Mouse (Mus musculus): ENCODE data around the gene Pmf1. TPM values are rescaled to one million over a fixed set of nuclear protein-coding genes. Genes with fewer than 3 reads are reported as not detected.

Gene Pmf1
- polyA plus RNA-seq, 1 experiment from 2014 or later, result 30.6 TPM

- Histone ChIP-seq H3K36me3 (ENCODE audit: control insufficient read depth, insufficient read depth, low read length) (peaks cover 6% of the 10 kb centered on the region; the same call in 1 of the 2 replicates), H3K4me3 (ENCODE audit: low read length) (peak overlapping the region; percentile 72), H3K4me1 (ENCODE audit: control insufficient read depth, insufficient read depth, low read depth, low read length) (peaks cover 24% of the 10 kb centered on the region), H3K27ac (ENCODE audit: low read depth, low read length) (no peak overlapping the region), H3K27me3 (replicated peaks; ENCODE audit: control insufficient read depth, insufficient read depth, low read length) (no peaks in the 10 kb centered on the region), H3K9ac (ENCODE audit: low read depth, low read length) (peak overlapping the region; percentile 15; the same call in 1 of the 2 replicates), H3K4me2 (ENCODE audit: low read length) (peak overlapping the region; percentile 52), H3K9me3 (ENCODE audit: control insufficient read depth, low read length) (no peaks in the 10 kb centered on the region)
- no peak for ATAC-seq
- 17% methylated on average over 2 of the region's 2 CpGs for WGBS
These were observed 15.2 kb upstream of the Pmf1 start for GRCm38 (mm10) chr3:88425330-88425689.

DNA sequence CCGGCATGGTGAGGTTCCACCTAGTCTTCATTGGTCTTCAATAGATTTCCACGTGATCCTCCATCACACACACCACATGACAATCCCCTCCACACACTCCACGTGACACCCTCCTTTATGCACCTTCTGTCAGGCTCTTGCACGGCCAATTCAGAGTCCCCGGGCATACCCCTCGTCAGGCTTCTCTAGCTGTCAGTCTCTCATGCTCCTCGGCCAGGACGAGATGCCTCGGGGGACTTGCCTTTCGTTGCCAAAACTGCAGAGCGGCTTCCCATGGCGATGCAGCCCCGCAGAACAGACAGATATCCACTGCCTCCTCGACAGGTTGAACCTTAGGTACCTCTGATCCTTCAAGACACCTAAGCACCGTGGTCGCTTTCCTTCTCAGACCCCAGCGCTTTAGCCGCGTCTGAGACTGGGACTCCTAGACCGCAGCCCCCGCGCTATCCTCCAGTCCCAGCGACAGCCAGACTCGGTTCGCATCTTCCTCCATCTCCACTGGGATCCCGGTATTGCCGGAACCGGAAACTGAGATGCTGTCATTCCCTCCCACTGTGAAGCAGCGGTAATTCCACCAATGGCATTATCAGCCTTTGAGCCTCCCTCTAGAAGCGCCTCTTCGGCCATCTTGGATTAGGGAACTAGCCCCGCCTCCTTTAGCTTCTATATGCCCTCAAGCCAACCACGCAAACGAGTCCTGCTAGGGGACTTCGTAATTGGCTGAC lies 14.6 kb upstream of the Pmf1 start, which contains the start of gene Slc25a44:
Slc25a44 (minus strand) TSS at position 535 of the 725 bp plus-strand sequence.
- WGBS, result 1% methylated on average over 35 of the region's 35 CpGs
- Histone ChIP-seq H3K9ac (ENCODE audit: low read depth, low read length) (peak within 1 kb of the TSS; percentile 70), H3K4me3 (ENCODE audit: low read length) (peak within 1 kb of the TSS; percentile 72), H3K9me3 (ENCODE audit: control insufficient read depth, low read length) (no peaks in the 10 kb centered on the region), H3K27ac (ENCODE audit: low read depth, low read length) (peak within 1 kb of the TSS; percentile 76), H3K36me3 (ENCODE audit: control insufficient read depth, insufficient read depth, low read length) (peaks cover 9% of the 10 kb centered on the region; the same call in 1 of the 2 replicates), H3K27me3 (replicated peaks; ENCODE audit: control insufficient read depth, insufficient read depth, low read length) (no peaks in the 10 kb centered on the region), H3K4me2 (ENCODE audit: low read length) (peak within 1 kb of the TSS; percentile 64), H3K4me1 (ENCODE audit: control insufficient read depth, insufficient read depth, low read depth, low read length) (peaks cover 24% of the 10 kb centered on the region)
- peak; percentile 95 for ATAC-seq

DNA sequence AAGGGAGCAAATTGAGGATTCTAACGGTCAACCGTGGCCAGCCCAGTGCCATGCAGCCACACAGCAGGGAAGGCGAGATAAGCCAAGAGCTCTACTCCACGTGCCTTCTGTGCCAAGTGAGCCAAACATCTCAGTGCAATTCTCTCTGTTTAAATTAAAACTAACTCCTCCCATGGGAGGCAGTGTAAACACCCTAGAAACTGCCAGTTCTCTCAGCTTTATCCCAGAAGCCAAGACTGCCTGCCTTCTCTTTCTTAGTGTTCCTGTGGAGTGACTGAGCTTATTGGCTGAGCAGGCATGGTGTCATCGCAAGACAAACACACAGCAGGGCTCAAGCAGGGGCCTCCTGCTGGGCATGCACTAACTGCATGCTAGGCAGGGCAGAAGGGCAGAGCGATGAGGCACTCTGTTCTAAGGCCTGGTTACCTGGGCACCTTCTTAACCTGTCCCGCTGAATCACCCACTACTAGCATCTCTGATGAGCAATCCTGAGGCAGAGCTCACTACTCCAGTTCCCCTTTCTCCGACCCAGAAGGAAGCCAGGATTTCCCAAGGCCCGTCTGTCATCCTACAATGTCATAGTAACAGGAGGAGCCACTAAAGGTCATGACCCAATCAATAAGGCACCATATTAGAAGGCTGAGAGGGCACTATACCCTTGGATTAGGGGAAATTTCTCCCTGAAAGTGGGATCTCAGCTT lies 12.0 kb upstream of the Pmf1 start:
- H3K36me3 ChIP-seq (ENCODE audit: control insufficient read depth, insufficient read depth, low read length), result peaks cover 12% of the 10 kb centered on the region; the same call in 1 of the 2 replicates
- 0 out of 2 replicates have a peak, but pooled peaks have one; percentile 4 for ATAC-seq
- peak overlapping the region; percentile 6; the same call in 1 of the 2 replicates for H3K4me2 ChIP-seq (ENCODE audit: low read length)
- H3K4me3 ChIP-seq (ENCODE audit: low read length), result no peak overlapping the region
- H3K9ac ChIP-seq (ENCODE audit: low read depth, low read length), result peak overlapping the region; percentile 25; the same call in 1 of the 2 replicates
- H3K27ac ChIP-seq (ENCODE audit: low read depth, low read length), result peak overlapping the region; percentile 55
- WGBS, result 32% methylated on average over 9 of the region's 9 CpGs
- H3K27me3 ChIP-seq (replicated peaks; ENCODE audit: control insufficient read depth, insufficient read depth, low read length), result no peaks in the 10 kb centered on the region
- H3K9me3 ChIP-seq (ENCODE audit: control insufficient read depth, low read length), result no peaks in the 10 kb centered on the region
- peaks cover 24% of the 10 kb centered on the region for H3K4me1 ChIP-seq (ENCODE audit: control insufficient read depth, insufficient read depth, low read depth, low read length)

- no peak overlapping the region for H3K9ac ChIP-seq (ENCODE audit: low read depth, low read length)
- ATAC-seq, result no peak
- H3K27ac ChIP-seq (ENCODE audit: low read depth, low read length), result no peak overlapping the region
- H3K4me3 ChIP-seq (ENCODE audit: low read length), result no peak overlapping the region
- H3K4me2 ChIP-seq (ENCODE audit: low read length), result no peak overlapping the region
- H3K27me3 ChIP-seq (replicated peaks; ENCODE audit: control insufficient read depth, insufficient read depth, low read length), result no peaks in the 10 kb centered on the region
- H3K9me3 ChIP-seq (ENCODE audit: control insufficient read depth, low read length), result no peaks in the 10 kb centered on the region
- peaks cover 24% of the 10 kb centered on the region for H3K4me1 ChIP-seq (ENCODE audit: control insufficient read depth, insufficient read depth, low read depth, low read length)
- peaks cover 12% of the 10 kb centered on the region; the same call in 1 of the 2 replicates for H3K36me3 ChIP-seq (ENCODE audit: control insufficient read depth, insufficient read depth, low read length)
- 97% methylated on average over 19 of the region's 19 CpGs for WGBS
These were observed 10.6 kb upstream of the Pmf1 start for GRCm38 (mm10) chr3:88420771-88421170.

- peaks cover 12% of the 10 kb centered on the region for H3K4me1 ChIP-seq (ENCODE audit: control insufficient read depth, insufficient read depth, low read depth, low read length)
- ATAC-seq, result no peak
- no peak overlapping the region for H3K4me2 ChIP-seq (ENCODE audit: low read length)
- H3K27me3 ChIP-seq (replicated peaks; ENCODE audit: control insufficient read depth, insufficient read depth, low read length), result no peaks in the 10 kb centered on the region
- no peak overlapping the region for H3K9ac ChIP-seq (ENCODE audit: low read depth, low read length)
- peaks cover 22% of the 10 kb centered on the region; the same call in 1 of the 2 replicates for H3K36me3 ChIP-seq (ENCODE audit: control insufficient read depth, insufficient read depth, low read length)
- no peaks in the 10 kb centered on the region for H3K9me3 ChIP-seq (ENCODE audit: control insufficient read depth, low read length)
- H3K27ac ChIP-seq (ENCODE audit: low read depth, low read length), result no peak overlapping the region
- no peak overlapping the region for H3K4me3 ChIP-seq (ENCODE audit: low read length)
- 85% methylated on average over 6 of the region's 6 CpGs for WGBS
These were observed 7.9 kb upstream of the Pmf1 start for GRCm38 (mm10) chr3:88418016-88418415.

- peaks cover 24% of the 10 kb centered on the region; the same call in 1 of the 2 replicates for H3K36me3 ChIP-seq (ENCODE audit: control insufficient read depth, insufficient read depth, low read length)
- H3K4me3 ChIP-seq (ENCODE audit: low read length), result no peak overlapping the region
- no peaks in the 10 kb centered on the region for H3K9me3 ChIP-seq (ENCODE audit: control insufficient read depth, low read length)
- H3K9ac ChIP-seq (ENCODE audit: low read depth, low read length), result no peak overlapping the region
- H3K27ac ChIP-seq (ENCODE audit: low read depth, low read length), result no peak overlapping the region
- peaks cover 4% of the 10 kb centered on the region for H3K4me1 ChIP-seq (ENCODE audit: control insufficient read depth, insufficient read depth, low read depth, low read length)
- no peak overlapping the region for H3K4me2 ChIP-seq (ENCODE audit: low read length)
- H3K27me3 ChIP-seq (replicated peaks; ENCODE audit: control insufficient read depth, insufficient read depth, low read length), result no peaks in the 10 kb centered on the region
- ATAC-seq, result no peak
- WGBS, result 86% methylated on average over 4 of the region's 4 CpGs
These were observed 5.5 kb upstream of the Pmf1 start for GRCm38 (mm10) chr3:88415668-88416067.

DNA sequence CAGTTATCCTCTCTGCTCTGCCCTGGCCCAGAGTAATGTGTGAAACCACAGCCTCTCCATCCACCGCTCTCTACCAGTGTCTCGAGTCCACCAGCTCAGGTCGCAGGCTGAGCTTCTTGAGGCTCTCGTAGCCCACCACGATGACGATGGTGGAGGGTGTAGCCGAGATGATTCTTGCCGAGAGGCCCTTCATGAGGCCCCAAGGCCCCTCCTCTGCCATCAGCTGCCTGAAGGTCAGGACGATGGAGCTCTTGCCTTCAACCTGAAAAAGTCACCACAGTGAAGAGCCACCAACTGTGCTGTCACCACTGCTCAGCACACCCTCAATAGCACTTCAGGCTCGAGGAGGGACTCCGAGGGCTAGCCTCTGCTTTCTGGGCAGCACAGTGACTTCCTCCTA lies 2.5 kb upstream of the Pmf1 start:
- Histone ChIP-seq H3K4me2 (ENCODE audit: low read length) (no peak overlapping the region), H3K27ac (ENCODE audit: low read depth, low read length) (no peak overlapping the region), H3K4me1 (ENCODE audit: control insufficient read depth, insufficient read depth, low read depth, low read length) (peaks cover 11% of the 10 kb centered on the region), H3K36me3 (ENCODE audit: control insufficient read depth, insufficient read depth, low read length) (peaks cover 14% of the 10 kb centered on the region; the same call in 1 of the 2 replicates), H3K9ac (ENCODE audit: low read depth, low read length) (no peak overlapping the region), H3K9me3 (ENCODE audit: control insufficient read depth, low read length) (no peaks in the 10 kb centered on the region), H3K27me3 (replicated peaks; ENCODE audit: control insufficient read depth, insufficient read depth, low read length) (no peaks in the 10 kb centered on the region), H3K4me3 (ENCODE audit: low read length) (no peak overlapping the region)
- WGBS, result 91% methylated on average over 11 of the region's 11 CpGs
- ATAC-seq, result no peak

GRCm38 (mm10) chr3:88411681-88412080 lies 1.6 kb upstream of the Pmf1 start:
- Histone ChIP-seq H3K36me3 (ENCODE audit: control insufficient read depth, insufficient read depth, low read length) (peaks cover 14% of the 10 kb centered on the region; the same call in 1 of the 2 replicates), H3K27me3 (replicated peaks; ENCODE audit: control insufficient read depth, insufficient read depth, low read length) (no peaks in the 10 kb centered on the region), H3K4me1 (ENCODE audit: control insufficient read depth, insufficient read depth, low read depth, low read length) (peaks cover 11% of the 10 kb centered on the region), H3K4me2 (ENCODE audit: low read length) (no peak overlapping the region), H3K9me3 (ENCODE audit: control insufficient read depth, low read length) (no peaks in the 10 kb centered on the region), H3K27ac (ENCODE audit: low read depth, low read length) (no peak overlapping the region), H3K4me3 (ENCODE audit: low read length) (no peak overlapping the region), H3K9ac (ENCODE audit: low read depth, low read length) (no peak overlapping the region)
- 91% methylated on average over 4 of the region's 4 CpGs for WGBS
- ATAC-seq, result no peak

DNA sequence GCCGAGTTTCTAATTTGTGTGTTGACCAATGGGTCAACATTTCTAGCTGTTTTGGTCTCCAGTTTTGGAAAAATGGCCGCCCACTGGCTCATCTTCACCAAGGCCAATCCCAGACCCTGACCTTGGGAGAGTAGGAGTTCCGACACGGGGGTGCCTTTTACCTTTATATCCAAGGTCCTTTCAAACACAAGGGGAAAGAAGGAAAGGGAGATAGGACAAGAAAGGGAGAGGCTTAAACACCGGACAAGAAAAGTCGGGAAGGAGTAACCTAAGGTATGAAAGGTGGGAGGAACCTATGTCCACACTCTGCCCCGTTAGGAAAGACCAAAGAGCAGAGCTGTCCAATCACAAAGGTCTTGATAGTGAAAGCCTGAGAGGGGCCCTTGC lies 507 bp upstream of the Pmf1 start:
- Histone ChIP-seq H3K4me1 (ENCODE audit: control insufficient read depth, insufficient read depth, low read depth, low read length) (peaks cover 11% of the 10 kb centered on the region), H3K9me3 (ENCODE audit: control insufficient read depth, low read length) (no peaks in the 10 kb centered on the region), H3K4me3 (ENCODE audit: low read length) (peak overlapping the region; percentile 64), H3K36me3 (ENCODE audit: control insufficient read depth, insufficient read depth, low read length) (peaks cover 14% of the 10 kb centered on the region; the same call in 1 of the 2 replicates), H3K9ac (ENCODE audit: low read depth, low read length) (peak overlapping the region; percentile 79), H3K27me3 (replicated peaks; ENCODE audit: control insufficient read depth, insufficient read depth, low read length) (no peaks in the 10 kb centered on the region), H3K4me2 (ENCODE audit: low read length) (peak overlapping the region; percentile 81), H3K27ac (ENCODE audit: low read depth, low read length) (peak overlapping the region; percentile 37)
- no peak for ATAC-seq
- WGBS, result 25% methylated on average over 7 of the region's 7 CpGs
